In genomic region chr8:46010306-46010705, GRCm38 (mm10) we compare ENCODE assay signal across 8 mouse cellular contexts. TPM values are rescaled to one million over a fixed set of nuclear protein-coding genes. Genes with fewer than 3 reads are reported as not detected.
DNase-seq lines count a peak whose midpoint lies in the region; ATAC-seq lines count a peak whose summit lies in the region.

No protein-coding gene starts in this region.

- H3K4me1 ChIP-seq in hindbrain, embryonic 10.5 days (replicated peaks): peaks cover 13% of the 10 kb centered on the region
- H3K4me1 ChIP-seq in hindbrain, embryonic 11.5 days (replicated peaks; ENCODE audit: control insufficient read depth, insufficient read depth, low read length): no peaks in the 10 kb centered on the region
- peaks cover 12% of the 10 kb centered on the region for H3K4me1 ChIP-seq in embryonic facial prominence, embryonic 14.5 days (ENCODE audit: control insufficient read depth, insufficient read depth, low read length)
- H3K4me1 ChIP-seq in kidney, embryonic 15.5 days: peaks cover 8% of the 10 kb centered on the region
- H3K4me1 ChIP-seq in midbrain, embryonic 15.5 days: peaks cover 11% of the 10 kb centered on the region

- WGBS in hindbrain, embryonic 10.5 days: 57% methylated on average over 2 of the region's 2 CpGs
- WGBS in hindbrain, embryonic 11.5 days: 42% methylated on average over 2 of the region's 2 CpGs
- 50% methylated on average over 2 of the region's 2 CpGs for WGBS in embryonic facial prominence, embryonic 14.5 days
- WGBS in kidney, embryonic 15.5 days: 68% methylated on average over 2 of the region's 2 CpGs
- WGBS in midbrain, embryonic 15.5 days: 45% methylated on average over 2 of the region's 2 CpGs

- no peaks in the 10 kb centered on the region for H3K27me3 ChIP-seq in hindbrain, embryonic 10.5 days (ENCODE audit: insufficient read depth, poor library complexity, severe bottlenecking)
- no peaks in the 10 kb centered on the region for H3K27me3 ChIP-seq in hindbrain, embryonic 11.5 days (ENCODE audit: control insufficient read depth, insufficient read depth, low read length)
- H3K27me3 ChIP-seq in embryonic facial prominence, embryonic 14.5 days (replicated peaks; ENCODE audit: control insufficient read depth, insufficient read depth, low read length): no peaks in the 10 kb centered on the region
- H3K27me3 ChIP-seq in kidney, embryonic 15.5 days: no peaks in the 10 kb centered on the region
- no peaks in the 10 kb centered on the region for H3K27me3 ChIP-seq in midbrain, embryonic 15.5 days (replicated peaks)

- no peak overlapping the region for H3K9ac ChIP-seq in hindbrain, embryonic 11.5 days (ENCODE audit: low read depth, low read length)
- H3K9ac ChIP-seq in embryonic facial prominence, embryonic 14.5 days (ENCODE audit: low read depth, low read length): no peak overlapping the region
- no peak overlapping the region for H3K9ac ChIP-seq in kidney, embryonic 15.5 days
- no peak overlapping the region for H3K9ac ChIP-seq in midbrain, embryonic 15.5 days

- H3K4me2 ChIP-seq in hindbrain, embryonic 11.5 days (replicated peaks; ENCODE audit: low read depth, low read length): no peak overlapping the region
- H3K4me2 ChIP-seq in embryonic facial prominence, embryonic 14.5 days (ENCODE audit: low read depth, low read length): peak overlapping the region; percentile 46
- H3K4me2 ChIP-seq in kidney, embryonic 15.5 days: peak overlapping the region; percentile 45
- H3K4me2 ChIP-seq in midbrain, embryonic 15.5 days: peak overlapping the region; percentile 42

- DNase-seq in hindbrain, embryonic 10.5 days (ENCODE audit: low spot score): no peak
- DNase-seq in hindbrain, embryonic 11.5 days (ENCODE audit: low spot score): no peak
- DNase-seq in embryonic facial prominence, embryonic 14.5 days (ENCODE audit: low spot score): peak; percentile 56
- DNase-seq in adrenal gland, postnatal 36 days: no peak
- DNase-seq in spleen, adult 12 weeks (ENCODE audit: low spot score): no peak
- no peak for DNase-seq in left cerebral cortex, adult 11 months (ENCODE audit: low spot score)

- H3K27ac ChIP-seq in hindbrain, embryonic 10.5 days: 0 out of 2 replicates have a peak overlapping the region, but pooled peaks have one; percentile 4
- no peak overlapping the region for H3K27ac ChIP-seq in hindbrain, embryonic 11.5 days (ENCODE audit: low read depth, low read length)
- peak overlapping the region; percentile 39; the same call in 1 of the 2 replicates for H3K27ac ChIP-seq in embryonic facial prominence, embryonic 14.5 days (replicated peaks; ENCODE audit: low read depth, low read length)
- no peak overlapping the region; the same call in 1 of the 2 replicates for H3K27ac ChIP-seq in kidney, embryonic 15.5 days
- no peak overlapping the region for H3K27ac ChIP-seq in midbrain, embryonic 15.5 days

- ATAC-seq in hindbrain, embryonic 11.5 days (ENCODE audit: low FRiP score): no peak
- peak; percentile 53; the same call in 1 of the 2 replicates for ATAC-seq in embryonic facial prominence, embryonic 14.5 days (ENCODE audit: low read depth)
- peak; percentile 33; the same call in 1 of the 2 replicates for ATAC-seq in kidney, embryonic 15.5 days (replicated peaks; ENCODE audit: low FRiP score)
- 0 out of 2 replicates have a peak, but pooled peaks have one; percentile 33 for ATAC-seq in midbrain, embryonic 15.5 days (replicated peaks)

- H3K9me3 ChIP-seq in hindbrain, embryonic 10.5 days: no peaks in the 10 kb centered on the region
- H3K9me3 ChIP-seq in hindbrain, embryonic 11.5 days (ENCODE audit: control insufficient read depth, low read length): no peaks in the 10 kb centered on the region
- no peaks in the 10 kb centered on the region for H3K9me3 ChIP-seq in embryonic facial prominence, embryonic 14.5 days (ENCODE audit: control insufficient read depth, low read length)
- no peaks in the 10 kb centered on the region for H3K9me3 ChIP-seq in kidney, embryonic 15.5 days (replicated peaks)
- no peaks in the 10 kb centered on the region for H3K9me3 ChIP-seq in midbrain, embryonic 15.5 days

- H3K4me3 ChIP-seq in hindbrain, embryonic 10.5 days: peak overlapping the region; percentile 29
- H3K4me3 ChIP-seq in hindbrain, embryonic 11.5 days (ENCODE audit: low read depth, low read length): no peak overlapping the region
- peak overlapping the region; percentile 14; the same call in 1 of the 2 replicates for H3K4me3 ChIP-seq in embryonic facial prominence, embryonic 14.5 days (ENCODE audit: low read depth, low read length)
- peak overlapping the region; percentile 3; the same call in 1 of the 2 replicates for H3K4me3 ChIP-seq in kidney, embryonic 15.5 days (replicated peaks)
- H3K4me3 ChIP-seq in midbrain, embryonic 15.5 days: 0 out of 2 replicates have a peak overlapping the region, but pooled peaks have one; percentile 6

- no peaks in the 10 kb centered on the region for H3K36me3 ChIP-seq in hindbrain, embryonic 10.5 days
- H3K36me3 ChIP-seq in hindbrain, embryonic 11.5 days (ENCODE audit: control insufficient read depth, insufficient read depth, low read length): no peaks in the 10 kb centered on the region
- no peaks in the 10 kb centered on the region for H3K36me3 ChIP-seq in embryonic facial prominence, embryonic 14.5 days (ENCODE audit: control insufficient read depth, insufficient read depth, low read length)
- H3K36me3 ChIP-seq in kidney, embryonic 15.5 days: no peaks in the 10 kb centered on the region
- no peaks in the 10 kb centered on the region for H3K36me3 ChIP-seq in midbrain, embryonic 15.5 days (replicated peaks)

RNA-seq across cellular contexts. Expression of gene Ankrd37, which starts 4.8 kb away (rescaled TPM):
- 18.6 and 19.0 TPM in 2 replicates for polyA plus RNA-seq in hindbrain, embryonic 10.5 days (2016; fragmentation: Nextera tagmentation; extraction: Ambion mirVana)
- 19.2 and 20.6 TPM in 2 replicates for polyA plus RNA-seq in hindbrain, embryonic 11.5 days (2014; fragmentation: Nextera tagmentation; extraction: Ambion mirVana)
- 17.9 and 19.2 TPM in 2 replicates for polyA plus RNA-seq in embryonic facial prominence, embryonic 14.5 days (2014; fragmentation: Nextera tagmentation; extraction: Ambion mirVana)
- 23.6 and 24.9 TPM in 2 replicates for polyA plus RNA-seq in kidney, embryonic 15.5 days (2015; fragmentation: Nextera tagmentation; extraction: Ambion mirVana)
- 39.7 and 45.3 TPM in 2 replicates for polyA plus RNA-seq in midbrain, embryonic 15.5 days (2015; fragmentation: Nextera tagmentation; extraction: Ambion mirVana)
- under 1 TPM; 0.60 to 0.82 TPM for total RNA-seq in adrenal gland, postnatal 36 days (2021)

RNA-seq across cellular contexts. Expression of gene Lrp2bp, which starts 11.2 kb away (rescaled TPM):
- 0.10 and 0.26 TPM in 2 replicates for polyA plus RNA-seq in hindbrain, embryonic 10.5 days (2016; fragmentation: Nextera tagmentation; extraction: Ambion mirVana)
- polyA plus RNA-seq in hindbrain, embryonic 11.5 days (2014; fragmentation: Nextera tagmentation; extraction: Ambion mirVana): 0.36 and 0.38 TPM in 2 replicates
- 0.35 and 1.1 TPM in 2 replicates for polyA plus RNA-seq in embryonic facial prominence, embryonic 14.5 days (2014; fragmentation: Nextera tagmentation; extraction: Ambion mirVana)
- polyA plus RNA-seq in kidney, embryonic 15.5 days (2015; fragmentation: Nextera tagmentation; extraction: Ambion mirVana): 0.61 and 0.76 TPM in 2 replicates
- 0.52 and 0.66 TPM in 2 replicates for polyA plus RNA-seq in midbrain, embryonic 15.5 days (2015; fragmentation: Nextera tagmentation; extraction: Ambion mirVana)
- total RNA-seq in adrenal gland, postnatal 36 days (2021): under 1 TPM in 1 of 2 experiments, not detected in 1; 0.26 TPM

RNA-seq across cellular contexts. Expression of gene Ufsp2, which starts 35.0 kb away (rescaled TPM):
- 49.0 and 60.8 TPM in 2 replicates for polyA plus RNA-seq in hindbrain, embryonic 10.5 days (2016; fragmentation: Nextera tagmentation; extraction: Ambion mirVana)
- 54.1 and 55.7 TPM in 2 replicates for polyA plus RNA-seq in hindbrain, embryonic 11.5 days (2014; fragmentation: Nextera tagmentation; extraction: Ambion mirVana)
- polyA plus RNA-seq in embryonic facial prominence, embryonic 14.5 days (2014; fragmentation: Nextera tagmentation; extraction: Ambion mirVana): 80.6 and 84.1 TPM in 2 replicates
- polyA plus RNA-seq in kidney, embryonic 15.5 days (2015; fragmentation: Nextera tagmentation; extraction: Ambion mirVana): 81.8 and 83.5 TPM in 2 replicates
- 56.0 and 64.0 TPM in 2 replicates for polyA plus RNA-seq in midbrain, embryonic 15.5 days (2015; fragmentation: Nextera tagmentation; extraction: Ambion mirVana)
- 10 to 100 TPM; 47.5 to 64.7 TPM for total RNA-seq in adrenal gland, postnatal 36 days (2021)

RNA-seq across cellular contexts. Expression of gene 1700029J07Rik, which starts 35.3 kb away (rescaled TPM):
- 3.8 and 4.5 TPM in 2 replicates for polyA plus RNA-seq in hindbrain, embryonic 10.5 days (2016; fragmentation: Nextera tagmentation; extraction: Ambion mirVana)
- 3.9 and 4.2 TPM in 2 replicates for polyA plus RNA-seq in hindbrain, embryonic 11.5 days (2014; fragmentation: Nextera tagmentation; extraction: Ambion mirVana)
- 4.6 and 4.8 TPM in 2 replicates for polyA plus RNA-seq in embryonic facial prominence, embryonic 14.5 days (2014; fragmentation: Nextera tagmentation; extraction: Ambion mirVana)
- 4.9 and 5.5 TPM in 2 replicates for polyA plus RNA-seq in kidney, embryonic 15.5 days (2015; fragmentation: Nextera tagmentation; extraction: Ambion mirVana)
- 5.5 and 6.5 TPM in 2 replicates for polyA plus RNA-seq in midbrain, embryonic 15.5 days (2015; fragmentation: Nextera tagmentation; extraction: Ambion mirVana)
- total RNA-seq in adrenal gland, postnatal 36 days (2021): 1 to 10 TPM; 1.7 to 2.8 TPM

Comparison
In these comparisons a context has a peak if more than half of its experiments do, and no peak if none do; other contexts are left out.
1. H3K27ac ChIP-seq: peak in hindbrain, embryonic 10.5 days (single experiment) and embryonic facial prominence, embryonic 14.5 days (single experiment); none in hindbrain, embryonic 11.5 days (single experiment), kidney, embryonic 15.5 days (single experiment) and midbrain, embryonic 15.5 days (single experiment).